Mouse (Mus musculus): ENCODE measurements around the gene Gm21958.

The Gm21958 gene

GRCm38 (mm10) chr3:54714253-54714652 lies at the start of gene Gm21958:
Gm21958 (minus strand) TSS chr3:54714353.
- no peak for DNase-seq (ENCODE audit: inconsistent ontology term)

GRCm38 (mm10) chr3:54761258-54761657 lies 47.1 kb upstream of the Gm21958 start:
- DNase-seq (ENCODE audit: inconsistent ontology term), result no peak

- no peak for DNase-seq (ENCODE audit: inconsistent ontology term)
Measured at GRCm38 (mm10) chr3:54760321-54761115, 46.4 kb upstream of the Gm21958 start.

GRCm38 (mm10) chr3:54759211-54759610 lies 45.1 kb upstream of the Gm21958 start:
- DNase-seq (ENCODE audit: inconsistent ontology term), result no peak

GRCm38 (mm10) chr3:54757446-54757845 lies 43.3 kb upstream of the Gm21958 start:
- no peak for DNase-seq (ENCODE audit: inconsistent ontology term)

- DNase-seq (ENCODE audit: inconsistent ontology term), result peak; percentile 54
Measured at GRCm38 (mm10) chr3:54756058-54756457, 41.9 kb upstream of the Gm21958 start.

GRCm38 (mm10) chr3:54755145-54756041 lies 41.2 kb upstream of the Gm21958 start, which contains the start of gene Smad9:
Smad9 (plus strand) TSS chr3:54755582.
- DNase-seq (ENCODE audit: inconsistent ontology term), result peak; percentile 76

GRCm38 (mm10) chr3:54753411-54753810 lies 39.3 kb upstream of the Gm21958 start:
- peak; percentile 24 for DNase-seq (ENCODE audit: inconsistent ontology term)

GRCm38 (mm10) chr3:54745799-54746198 lies 31.6 kb upstream of the Gm21958 start:
- DNase-seq (ENCODE audit: inconsistent ontology term), result no peak

- DNase-seq (ENCODE audit: inconsistent ontology term), result no peak
Measured at GRCm38 (mm10) chr3:54741965-54742364, 27.8 kb upstream of the Gm21958 start.

GRCm38 (mm10) chr3:54737317-54737716 lies 23.2 kb upstream of the Gm21958 start:
- DNase-seq (ENCODE audit: inconsistent ontology term), result no peak

GRCm38 (mm10) chr3:54736101-54736927 lies 22.2 kb upstream of the Gm21958 start:
- no peak for DNase-seq (ENCODE audit: inconsistent ontology term)

- DNase-seq (ENCODE audit: inconsistent ontology term), result peak; percentile 91
Measured at GRCm38 (mm10) chr3:54735247-54736046, 21.3 kb upstream of the Gm21958 start, which contains the start of the genes Exosc8 and Alg5. Exosc8 (minus strand) TSS chr3:54735393. Alg5 (plus strand) TSS chr3:54735539.

GRCm38 (mm10) chr3:54734411-54735246 lies 20.5 kb upstream of the Gm21958 start:
- DNase-seq (ENCODE audit: inconsistent ontology term), result peak; percentile 95

GRCm38 (mm10) chr3:54732371-54732770 lies 18.2 kb upstream of the Gm21958 start:
- no peak for DNase-seq (ENCODE audit: inconsistent ontology term)

- no peak for DNase-seq (ENCODE audit: inconsistent ontology term)
Measured at GRCm38 (mm10) chr3:54731626-54732150, 17.5 kb upstream of the Gm21958 start.

GRCm38 (mm10) chr3:54728100-54728499 lies 13.9 kb upstream of the Gm21958 start:
- no peak for DNase-seq (ENCODE audit: inconsistent ontology term)

GRCm38 (mm10) chr3:54727588-54727987 lies 13.4 kb upstream of the Gm21958 start:
- DNase-seq (ENCODE audit: inconsistent ontology term), result no peak

- no peak for DNase-seq (ENCODE audit: inconsistent ontology term)
Measured at GRCm38 (mm10) chr3:54725344-54725743, 11.2 kb upstream of the Gm21958 start.

Measured in Muller cell, postnatal 12 days (primary cell).